Comparison of ENCODE assay signal across 8 mouse cellular contexts in the genomic region with DNA sequence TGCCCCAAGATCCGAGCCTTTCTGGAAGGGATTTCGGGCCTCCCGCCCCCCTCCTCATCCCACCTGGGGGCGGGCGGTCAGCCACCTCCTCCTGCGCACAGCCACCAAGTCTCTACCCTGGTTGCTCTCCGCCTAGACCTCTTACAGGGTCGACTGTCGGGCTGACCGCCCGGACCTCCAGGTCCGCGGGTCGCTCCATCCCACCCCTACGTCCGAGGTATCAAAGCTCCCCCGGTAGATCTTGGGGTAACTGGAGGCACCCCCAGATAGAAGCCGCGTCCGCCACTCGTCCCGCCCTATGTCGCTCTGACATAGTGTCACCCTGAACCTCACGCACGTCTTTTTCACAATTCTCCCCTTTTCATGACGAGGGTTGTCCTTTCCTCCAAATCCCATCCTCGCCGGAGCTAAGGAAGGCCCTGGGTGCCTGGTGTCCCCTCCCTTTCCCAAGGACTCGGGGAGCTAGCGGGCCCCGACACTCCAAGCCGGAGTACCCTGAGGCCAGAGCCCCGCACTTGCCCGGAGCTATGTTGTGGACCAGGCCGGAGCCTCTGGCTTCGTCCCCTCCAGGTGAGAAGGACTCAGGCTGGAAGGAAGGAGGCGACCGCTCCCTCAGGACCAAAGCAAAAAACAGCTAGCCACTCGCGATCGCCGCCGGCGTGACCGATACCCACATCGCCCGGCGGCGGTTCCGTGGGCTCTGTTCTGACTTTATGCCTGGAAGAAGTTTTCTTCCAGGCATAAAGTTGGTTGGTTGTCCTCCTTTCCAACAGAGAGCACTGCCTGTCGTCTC.
DNase-seq lines count a peak whose midpoint lies in the region; ATAC-seq and TF ChIP-seq lines count a peak whose summit lies in the region.

No protein-coding gene starts in this region.

- peak; percentile 13 for DNase-seq in gastrocnemius, postnatal 10 days
- DNase-seq in gastrocnemius, adult 18-20 months (ENCODE audit: low spot score): no peak
- DNase-seq in ES-CJ7 (ENCODE audit: low read depth, low spot score): peak; percentile 24
- DNase-seq in kidney, postnatal 14 days: peak; percentile 14
- DNase-seq in thymus, postnatal 0 days (ENCODE audit: low spot score): peak; percentile 30

- H3K4me3 ChIP-seq in cortical plate, adult 2 months (ENCODE audit: insufficient read depth, low read length): peak overlapping the region; percentile 62
- H3K4me3 ChIP-seq in heart, embryonic 16.5 days (ENCODE audit: low read length): peak overlapping the region; percentile 60
- peak overlapping the region; percentile 37 for H3K4me3 ChIP-seq in midbrain, embryonic 13.5 days (replicated peaks)

- peaks cover 4% of the 10 kb centered on the region; the same call in 1 of the 2 replicates for H3K27me3 ChIP-seq in heart, embryonic 16.5 days (ENCODE audit: control insufficient read depth, insufficient read depth, low read length)
- peaks cover 64% of the 10 kb centered on the region for H3K27me3 ChIP-seq in midbrain, embryonic 13.5 days

- H3K36me3 ChIP-seq in heart, embryonic 16.5 days (ENCODE audit: control insufficient read depth, insufficient read depth): no peaks in the 10 kb centered on the region
- no peaks in the 10 kb centered on the region for H3K36me3 ChIP-seq in midbrain, embryonic 13.5 days

- peak; percentile 71 for ATAC-seq in heart, embryonic 16.5 days (replicated peaks; ENCODE audit: extremely low read depth, insufficient read depth, low FRiP score)
- ATAC-seq in midbrain, embryonic 13.5 days: peak; percentile 74

- peak overlapping the region; percentile 89 for H3K4me2 ChIP-seq in heart, embryonic 16.5 days (ENCODE audit: low read depth, low read length)
- peak overlapping the region; percentile 59 for H3K4me2 ChIP-seq in midbrain, embryonic 13.5 days (replicated peaks)

- WGBS in heart, embryonic 16.5 days: under 1% methylated on average over 50 of the region's 51 CpGs
- WGBS in midbrain, embryonic 13.5 days: under 1% methylated on average over 51 of the region's 51 CpGs

- H3K9ac ChIP-seq in heart, embryonic 16.5 days (ENCODE audit: low read length): peak overlapping the region; percentile 65
- H3K9ac ChIP-seq in midbrain, embryonic 13.5 days (replicated peaks): peak overlapping the region; percentile 71

- no peak for TF ChIP-seq CTCF in cortical plate, adult 2 months (IDR thresholded peaks at IDR 0.05; ENCODE audit: extremely low read depth, insufficient read depth, low read length)

- no peaks in the 10 kb centered on the region for H3K9me3 ChIP-seq in heart, embryonic 16.5 days (replicated peaks; ENCODE audit: control insufficient read depth, low read length)
- H3K9me3 ChIP-seq in midbrain, embryonic 13.5 days: no peaks in the 10 kb centered on the region

- H3K27ac ChIP-seq in cortical plate, adult 2 months (ENCODE audit: insufficient read depth, low read length): no peak overlapping the region
- H3K27ac ChIP-seq in heart, embryonic 16.5 days (ENCODE audit: low read length): no peak overlapping the region
- H3K27ac ChIP-seq in midbrain, embryonic 13.5 days: no peak overlapping the region

- TF ChIP-seq POLR2A in cortical plate, adult 2 months (IDR thresholded peaks at IDR 0.05; ENCODE audit: extremely low read depth, insufficient read depth, low read length): no peak

- no peaks in the 10 kb centered on the region for H3K4me1 ChIP-seq in cortical plate, adult 2 months (ENCODE audit: control insufficient read depth, insufficient read depth, low read length)
- peaks cover 10% of the 10 kb centered on the region; the same call in 1 of the 2 replicates for H3K4me1 ChIP-seq in heart, embryonic 16.5 days (ENCODE audit: control insufficient read depth, insufficient read depth, low read length)
- H3K4me1 ChIP-seq in midbrain, embryonic 13.5 days (replicated peaks): peaks cover 26% of the 10 kb centered on the region
